Mouse (Mus musculus): ENCODE results near the gene Zbtb20. TPM values are rescaled to one million over a fixed set of nuclear protein-coding genes. Genes with fewer than 3 reads are reported as not detected.
A peak's percentile ranks its signal among the peaks of the same experiment; 100 is the strongest.

Zbtb20 gene
- polyA plus RNA-seq, 1 experiment from 2014 or later: 47.6 TPM

DNA sequence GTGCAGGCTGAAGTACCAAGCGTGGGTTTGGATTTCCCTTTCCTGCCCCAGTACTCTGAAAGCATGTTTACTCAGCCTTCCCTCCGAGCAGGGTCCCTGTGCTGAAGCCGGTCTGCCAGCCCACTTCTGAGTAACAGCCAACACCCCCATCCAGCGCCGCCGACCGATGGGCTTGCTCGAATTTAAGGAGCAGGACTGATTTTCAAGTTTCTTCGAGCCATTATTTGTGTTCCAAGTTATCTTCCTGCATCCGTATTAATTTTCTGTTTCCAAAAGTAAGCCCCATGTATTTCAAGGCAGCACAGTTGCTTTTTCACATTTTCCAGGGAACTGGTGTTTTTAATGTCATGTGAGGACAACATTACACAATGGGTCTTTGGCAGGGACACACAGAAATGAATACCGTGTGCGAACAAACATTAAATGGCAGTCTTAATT lies 664.0 kb downstream of the Zbtb20 start:
- H3K36me3 ChIP-seq: no peaks in the 10 kb centered on the region
- no peak overlapping the region for H3K4me2 ChIP-seq
- H3K9me3 ChIP-seq (replicated peaks): no peaks in the 10 kb centered on the region
- H3K27ac ChIP-seq: peak overlapping the region; percentile 27; the same call in 1 of the 2 replicates
- no peak overlapping the region for H3K4me3 ChIP-seq
- no peaks in the 10 kb centered on the region for H3K27me3 ChIP-seq
- no peak for ATAC-seq (replicated peaks; ENCODE audit: insufficient number of reproducible peaks, insufficient read depth, low FRiP score, low read depth)
- 69% methylated on average over 12 of the region's 12 CpGs for WGBS
- no peaks in the 10 kb centered on the region for H3K4me1 ChIP-seq (replicated peaks)
- no peak overlapping the region for H3K9ac ChIP-seq

DNA sequence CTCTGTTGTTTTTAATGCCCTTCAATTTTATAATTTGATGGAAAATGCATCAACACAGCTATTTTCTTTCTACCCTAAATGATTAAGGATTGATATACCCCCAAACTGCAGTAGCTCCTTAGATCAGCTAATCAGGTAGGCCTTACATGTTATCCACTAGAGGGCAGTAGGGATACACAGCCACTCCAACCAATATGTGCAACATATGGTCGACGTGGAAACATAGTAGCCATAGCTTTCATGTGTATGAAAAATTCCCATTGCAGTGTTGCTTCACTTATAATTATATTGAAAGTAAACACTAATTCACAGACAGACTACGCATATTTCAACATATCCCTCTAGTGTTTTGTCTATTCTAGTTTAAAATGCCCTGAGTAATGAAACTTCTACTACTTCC lies 664.4 kb downstream of the Zbtb20 start:
- ATAC-seq (replicated peaks; ENCODE audit: insufficient number of reproducible peaks, insufficient read depth, low FRiP score, low read depth): 0 out of 2 replicates have a peak, but pooled peaks have one; percentile 53
- no peak overlapping the region for H3K4me3 ChIP-seq
- H3K27ac ChIP-seq: no peak overlapping the region; the same call in 1 of the 2 replicates
- H3K27me3 ChIP-seq: no peaks in the 10 kb centered on the region
- H3K36me3 ChIP-seq: no peaks in the 10 kb centered on the region
- H3K4me2 ChIP-seq: no peak overlapping the region
- no peak overlapping the region for H3K9ac ChIP-seq
- H3K9me3 ChIP-seq (replicated peaks): no peaks in the 10 kb centered on the region
- H3K4me1 ChIP-seq (replicated peaks): no peaks in the 10 kb centered on the region
- WGBS: 23% methylated on average over 3 of the region's 3 CpGs

DNA sequence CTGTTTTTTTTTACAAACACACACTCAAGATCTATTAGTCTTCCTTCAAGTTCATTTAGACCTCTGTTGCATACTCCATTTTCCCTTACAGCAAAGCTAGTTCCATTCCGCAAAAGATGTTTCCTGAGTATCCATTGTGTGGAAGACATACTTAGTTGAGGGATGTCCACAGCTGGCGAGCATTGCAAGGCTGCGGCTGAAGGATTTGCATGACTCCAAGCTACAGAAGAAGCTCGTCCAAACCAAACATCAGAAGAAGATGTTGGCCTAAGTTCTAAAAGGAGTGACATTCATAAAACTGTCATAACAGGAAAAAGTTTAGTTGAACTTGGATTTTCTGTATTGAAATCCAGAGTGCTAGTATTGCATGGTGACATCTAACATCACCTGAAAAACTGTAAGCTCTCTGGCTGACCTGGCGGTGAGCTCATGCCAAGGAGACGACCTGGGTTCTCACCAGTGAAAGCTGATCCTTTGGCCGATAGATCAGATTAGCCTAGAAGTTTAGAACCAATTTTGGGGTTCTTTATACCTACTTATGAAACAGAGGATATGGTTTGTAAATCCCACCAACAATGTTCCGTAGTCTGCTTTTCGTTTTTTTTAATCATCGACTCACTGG lies 665.0 kb downstream of the Zbtb20 start:
- ATAC-seq (replicated peaks; ENCODE audit: insufficient number of reproducible peaks, insufficient read depth, low FRiP score, low read depth): no peak

DNA sequence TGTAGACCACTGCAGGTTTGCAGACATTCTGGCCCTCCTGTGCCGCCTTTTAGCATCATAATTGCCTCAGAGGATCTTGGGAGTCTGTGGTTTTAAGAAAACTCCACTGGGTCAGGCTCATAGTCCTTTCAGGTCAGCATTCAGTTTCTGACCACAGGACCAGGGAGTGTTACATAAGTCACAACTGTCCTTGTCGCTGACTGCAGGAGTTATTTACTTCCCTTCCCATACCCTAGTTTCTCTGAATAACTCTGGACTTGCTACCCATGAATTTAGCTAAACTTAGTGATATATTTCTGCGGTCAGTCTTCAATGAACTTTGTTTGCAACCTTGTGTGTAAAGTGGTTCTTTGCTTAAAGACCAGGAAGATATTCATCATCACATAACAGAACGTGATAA lies 669.6 kb downstream of the Zbtb20 start:
- no peaks in the 10 kb centered on the region for H3K36me3 ChIP-seq
- H3K9me3 ChIP-seq (replicated peaks): no peaks in the 10 kb centered on the region
- H3K4me1 ChIP-seq (replicated peaks): peaks cover 39% of the 10 kb centered on the region
- no peak for ATAC-seq (replicated peaks; ENCODE audit: insufficient number of reproducible peaks, insufficient read depth, low FRiP score, low read depth)
- H3K4me3 ChIP-seq: no peak overlapping the region
- no peak overlapping the region for H3K9ac ChIP-seq
- no peaks in the 10 kb centered on the region for H3K27me3 ChIP-seq
- no peak overlapping the region for H3K27ac ChIP-seq
- 82% methylated on average over 4 of the region's 4 CpGs for WGBS
- no peak overlapping the region for H3K4me2 ChIP-seq

More for the DNA sequence above, 665.0 kb downstream of the Zbtb20 start:
- no peak overlapping the region for H3K4me3 ChIP-seq
- no peaks in the 10 kb centered on the region for H3K36me3 ChIP-seq
- no peak overlapping the region for H3K4me2 ChIP-seq
- H3K4me1 ChIP-seq (replicated peaks): no peaks in the 10 kb centered on the region
- 86% methylated on average over 10 of the region's 10 CpGs for WGBS
- no peaks in the 10 kb centered on the region for H3K27me3 ChIP-seq
- no peak overlapping the region for H3K27ac ChIP-seq
- H3K9ac ChIP-seq: no peak overlapping the region
- no peaks in the 10 kb centered on the region for H3K9me3 ChIP-seq (replicated peaks)

DNA sequence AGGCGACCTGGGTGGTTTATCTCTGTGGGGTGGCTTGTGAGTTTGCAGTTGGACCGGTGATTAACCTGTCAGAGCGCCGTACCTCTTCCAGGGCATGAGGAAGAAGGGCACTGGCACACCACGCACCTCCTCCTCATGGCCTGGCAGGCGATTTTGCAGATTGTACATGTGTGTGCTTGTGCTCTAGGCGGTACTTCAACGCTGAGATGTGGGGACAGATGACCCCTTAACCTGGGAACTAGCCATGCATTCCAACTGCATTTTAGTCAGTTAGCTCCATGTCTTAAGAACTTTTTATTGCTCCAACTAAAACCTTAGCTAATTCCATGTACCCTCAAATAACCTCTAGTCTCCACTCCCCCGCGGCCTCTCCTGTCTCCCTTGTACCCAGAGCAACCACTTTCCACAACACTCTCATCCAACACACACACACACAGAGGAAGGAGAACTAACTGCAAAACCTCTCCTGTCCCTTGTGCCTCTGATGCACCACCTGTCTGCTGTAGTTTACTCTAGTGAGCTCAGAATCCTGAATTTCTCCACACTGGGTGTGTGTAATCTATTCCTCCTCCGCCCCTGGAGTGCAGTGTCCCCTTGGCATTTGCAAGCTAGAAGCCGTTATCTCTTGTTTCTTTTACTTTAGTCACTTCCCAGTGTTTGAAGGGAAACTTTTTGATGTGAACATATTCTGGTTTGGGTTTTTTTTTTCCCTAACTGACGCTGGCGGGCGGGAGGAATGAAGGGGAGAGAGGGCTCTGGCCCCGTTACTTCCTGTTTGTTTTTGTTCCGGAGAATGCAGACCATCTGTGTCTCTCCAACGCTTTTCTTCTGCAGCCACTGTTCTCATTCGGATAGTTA lies 671.9 kb downstream of the Zbtb20 start:
- WGBS: 37% methylated on average over 19 of the region's 19 CpGs
- Histone ChIP-seq H3K27me3 (no peaks in the 10 kb centered on the region), H3K4me3 (no peak overlapping the region), H3K9ac (0 out of 2 replicates have a peak overlapping the region, but pooled peaks have one; percentile 8), H3K4me1 (replicated peaks) (peaks cover 39% of the 10 kb centered on the region), H3K27ac (peak overlapping the region; percentile 53), H3K36me3 (no peaks in the 10 kb centered on the region), H3K9me3 (replicated peaks) (no peaks in the 10 kb centered on the region), H3K4me2 (peak overlapping the region; percentile 39)
- ATAC-seq (replicated peaks; ENCODE audit: insufficient number of reproducible peaks, insufficient read depth, low FRiP score, low read depth): no peak

DNA sequence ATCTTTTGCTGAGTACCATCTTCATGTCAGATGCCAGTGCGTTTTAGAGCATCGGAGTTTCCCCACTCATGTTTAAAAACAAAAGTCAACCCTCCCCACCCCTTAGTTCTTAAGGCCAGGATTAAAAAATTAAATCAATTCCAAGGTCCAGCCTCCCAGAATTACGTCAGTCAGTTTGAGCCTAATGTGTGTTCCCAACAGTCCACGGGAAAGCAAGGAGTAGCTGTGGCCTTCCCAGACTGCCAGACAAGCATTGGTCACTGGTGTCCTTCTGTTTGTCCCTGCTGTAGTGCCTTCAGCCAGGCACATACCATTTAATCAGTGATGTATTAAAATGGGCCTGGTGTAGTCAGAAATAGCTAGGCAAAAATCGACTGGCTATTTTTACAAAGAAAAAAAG lies 673.1 kb downstream of the Zbtb20 start:
- Histone ChIP-seq H3K27ac (peak overlapping the region; percentile 53), H3K27me3 (no peaks in the 10 kb centered on the region), H3K9me3 (replicated peaks) (no peaks in the 10 kb centered on the region), H3K36me3 (no peaks in the 10 kb centered on the region), H3K4me1 (replicated peaks) (peaks cover 39% of the 10 kb centered on the region), H3K4me2 (no peak overlapping the region), H3K9ac (no peak overlapping the region), H3K4me3 (no peak overlapping the region)
- ATAC-seq (replicated peaks; ENCODE audit: insufficient number of reproducible peaks, insufficient read depth, low FRiP score, low read depth): no peak
- 54% methylated on average over 5 of the region's 5 CpGs for WGBS

DNA sequence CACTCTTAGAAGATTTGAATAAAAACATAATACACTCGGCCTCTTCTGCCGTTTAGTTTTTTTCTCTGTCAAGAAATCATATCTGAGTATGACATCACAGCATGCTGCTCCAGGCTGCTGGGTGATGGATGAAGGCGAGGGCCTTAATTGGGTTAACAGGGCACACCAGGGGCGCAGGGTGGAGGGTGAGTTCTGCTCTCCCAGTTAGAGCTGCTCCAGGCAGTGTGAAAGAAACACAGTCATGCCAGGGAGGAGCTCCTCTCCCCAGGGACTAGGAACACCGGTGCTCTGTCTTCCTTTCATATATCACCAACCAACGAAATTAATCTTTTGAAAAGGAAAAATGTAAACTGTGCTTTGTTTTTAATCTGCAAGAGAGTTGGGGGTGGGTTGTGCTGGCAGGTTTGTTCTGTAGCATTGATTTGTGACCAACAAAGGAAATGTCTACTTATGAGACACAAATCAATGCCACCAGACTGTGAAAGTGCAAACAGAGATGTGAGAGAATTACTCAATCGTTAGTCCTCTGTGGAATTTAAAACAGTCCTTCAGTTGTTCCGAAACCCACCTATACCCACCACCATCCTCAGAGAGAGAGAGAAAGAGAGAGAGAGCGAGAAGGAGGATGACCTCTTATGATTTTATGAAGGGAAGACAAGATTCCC lies 673.9 kb downstream of the Zbtb20 start:
- no peak overlapping the region for H3K4me3 ChIP-seq
- H3K4me1 ChIP-seq (replicated peaks): peaks cover 39% of the 10 kb centered on the region
- WGBS: 43% methylated on average over 9 of the region's 9 CpGs

DNA sequence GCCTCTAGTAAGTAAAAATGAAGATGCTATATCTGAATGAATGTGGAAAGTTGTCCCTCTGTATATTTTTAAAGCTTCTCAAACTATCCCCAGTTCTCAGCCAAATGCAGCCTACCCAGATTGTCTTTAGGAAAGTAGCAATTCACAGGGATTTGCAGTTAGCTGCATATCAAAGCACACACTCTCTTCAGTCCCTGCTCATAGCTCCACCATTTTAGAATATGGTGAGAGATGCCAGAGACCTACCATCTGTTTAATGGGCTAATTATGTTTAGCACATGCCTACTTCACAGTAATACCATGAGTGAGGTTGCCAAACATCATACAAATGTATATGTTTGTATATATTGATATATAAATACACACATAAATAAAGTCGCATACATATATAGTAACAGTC lies 676.8 kb downstream of the Zbtb20 start:
- Histone ChIP-seq H3K9me3 (replicated peaks) (no peaks in the 10 kb centered on the region), H3K9ac (no peak overlapping the region), H3K4me3 (no peak overlapping the region), H3K27ac (no peak overlapping the region), H3K36me3 (no peaks in the 10 kb centered on the region), H3K27me3 (no peaks in the 10 kb centered on the region), H3K4me2 (no peak overlapping the region), H3K4me1 (replicated peaks) (peaks cover 29% of the 10 kb centered on the region)
- WGBS: 84% methylated on average over 1 of the region's 1 CpGs
- ATAC-seq (replicated peaks; ENCODE audit: insufficient number of reproducible peaks, insufficient read depth, low FRiP score, low read depth): no peak

More for the DNA sequence above, 673.9 kb downstream of the Zbtb20 start:
- H3K27me3 ChIP-seq: no peaks in the 10 kb centered on the region
- peak overlapping the region; percentile 53 for H3K27ac ChIP-seq
- no peaks in the 10 kb centered on the region for H3K36me3 ChIP-seq
- no peaks in the 10 kb centered on the region for H3K9me3 ChIP-seq (replicated peaks)
- H3K4me2 ChIP-seq: no peak overlapping the region
- no peak overlapping the region for H3K9ac ChIP-seq
- ATAC-seq (replicated peaks; ENCODE audit: insufficient number of reproducible peaks, insufficient read depth, low FRiP score, low read depth): no peak; the same call in 1 of the 2 replicates

DNA sequence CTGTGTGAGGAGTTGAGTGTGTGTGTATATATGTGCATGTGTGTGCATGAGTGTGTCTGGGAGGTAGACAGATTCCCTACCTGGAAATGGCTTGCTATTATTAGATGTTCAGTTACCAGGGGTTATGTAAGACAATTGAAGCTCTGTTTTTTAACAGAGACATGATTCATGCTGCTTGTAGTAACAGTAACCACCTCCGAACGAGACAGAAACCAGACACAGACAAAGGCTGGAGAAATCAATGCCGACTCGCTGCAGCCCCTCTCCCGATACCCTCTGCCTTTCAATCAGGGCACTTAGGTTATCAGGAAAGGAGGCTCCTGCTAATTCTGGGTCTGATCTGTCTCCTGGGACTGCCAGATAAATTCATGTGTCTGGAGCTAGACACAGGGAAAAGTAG lies 681.7 kb downstream of the Zbtb20 start:
- Histone ChIP-seq H3K4me1 (replicated peaks) (peaks cover 10% of the 10 kb centered on the region), H3K9ac (no peak overlapping the region), H3K27ac (peak overlapping the region; percentile 17; the same call in 1 of the 2 replicates), H3K4me2 (peak overlapping the region; percentile 38), H3K4me3 (no peak overlapping the region), H3K36me3 (no peaks in the 10 kb centered on the region), H3K27me3 (no peaks in the 10 kb centered on the region), H3K9me3 (replicated peaks) (no peaks in the 10 kb centered on the region)
- ATAC-seq (replicated peaks; ENCODE audit: insufficient number of reproducible peaks, insufficient read depth, low FRiP score, low read depth): no peak
- WGBS: 27% methylated on average over 5 of the region's 5 CpGs

DNA sequence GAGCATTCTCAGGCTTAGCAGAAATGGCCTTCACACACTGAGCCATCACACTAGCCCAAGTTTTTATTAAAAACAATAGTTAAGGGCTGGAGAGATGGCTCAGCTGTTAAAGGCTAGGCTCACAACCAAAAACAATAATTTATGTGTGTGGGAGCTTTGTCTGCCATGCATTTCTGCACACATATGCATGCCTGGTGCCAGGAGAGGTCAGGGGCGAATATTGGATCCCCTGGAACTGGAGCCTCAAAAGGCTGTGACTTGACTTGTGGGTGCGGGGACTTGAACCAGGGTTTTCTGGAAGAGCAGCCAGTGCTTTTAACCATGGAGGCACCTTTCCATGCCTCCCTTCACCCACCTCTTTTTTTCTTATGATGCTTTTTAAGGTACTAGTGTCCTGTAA lies 685.6 kb downstream of the Zbtb20 start:
- H3K4me3 ChIP-seq: no peak overlapping the region
- H3K9me3 ChIP-seq (replicated peaks): no peaks in the 10 kb centered on the region
- peaks cover 10% of the 10 kb centered on the region for H3K4me1 ChIP-seq (replicated peaks)
- no peak for ATAC-seq (replicated peaks; ENCODE audit: insufficient number of reproducible peaks, insufficient read depth, low FRiP score, low read depth)
- 90% methylated on average over 2 of the region's 2 CpGs for WGBS
- H3K27me3 ChIP-seq: no peaks in the 10 kb centered on the region
- H3K27ac ChIP-seq: no peak overlapping the region
- H3K9ac ChIP-seq: no peak overlapping the region
- H3K4me2 ChIP-seq: no peak overlapping the region
- H3K36me3 ChIP-seq: no peaks in the 10 kb centered on the region

DNA sequence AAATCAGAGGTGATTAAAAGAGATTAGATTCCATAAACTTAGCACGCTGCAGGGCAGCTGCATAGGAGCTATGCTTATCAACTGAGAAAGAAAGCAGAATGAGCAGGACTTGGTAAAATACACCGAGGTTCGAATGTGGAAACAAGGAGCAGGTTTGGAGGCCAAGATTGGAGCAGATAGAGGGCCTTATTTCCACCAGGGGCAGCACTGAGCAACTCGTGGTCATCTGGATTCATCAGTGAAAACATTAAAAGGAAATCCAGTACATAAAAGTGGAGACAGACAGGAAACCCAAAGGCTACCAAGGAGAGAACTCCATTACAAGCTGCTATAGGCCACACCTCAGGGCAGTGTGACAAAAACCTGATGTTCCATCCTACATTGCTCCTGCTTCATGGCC lies 686.3 kb downstream of the Zbtb20 start:
- no peak for ATAC-seq (replicated peaks; ENCODE audit: insufficient number of reproducible peaks, insufficient read depth, low FRiP score, low read depth)
- Histone ChIP-seq H3K27ac (no peak overlapping the region), H3K4me2 (no peak overlapping the region), H3K36me3 (no peaks in the 10 kb centered on the region), H3K4me1 (replicated peaks) (peaks cover 10% of the 10 kb centered on the region), H3K9me3 (replicated peaks) (no peaks in the 10 kb centered on the region), H3K9ac (no peak overlapping the region), H3K4me3 (no peak overlapping the region), H3K27me3 (no peaks in the 10 kb centered on the region)
- WGBS: 76% methylated on average over 4 of the region's 4 CpGs

Data from heart, embryonic 15.5 days (tissue).